Mouse (Mus musculus) MEL (cell line): Measurements from ENCODE around the gene Blm. TPM values are rescaled to one million over a fixed set of nuclear protein-coding genes. Genes with fewer than 3 reads are reported as not detected.
A peak's percentile ranks its signal among the peaks of the same experiment; 100 is the strongest.

Experiments used
- DNase-seq: peaks from one replicate; pipeline ENCODE4 v3.0.0; 2011; ENCODE audit warnings: low read depth, low spot score
- H3K27ac ChIP-seq: 2 replicates; pipeline ENCODE4 v1.5.1; 2012; ENCODE audit warnings: low read depth, mild to moderate bottlenecking, control low read depth, low read length, moderate library complexity; ENCODE audit not compliant: control insufficient read depth
- H3K27me3 ChIP-seq, 2 experiments: fragments of 150-350 bp in 1 of 2; sonication (generic) in 1 of 2; 2 replicates each; pipeline ENCODE4 v1.6.1; 2012; ENCODE audit warnings: low read length in 2 of 2, mild to moderate bottlenecking in 2 of 2, improper control_type of control experiment in 1 of 2, moderate library complexity in 1 of 2; ENCODE audit not compliant: insufficient read depth in 2 of 2, control insufficient read depth in 1 of 2
- H3K36me3 ChIP-seq, 2 experiments: 2 replicates each; pipeline ENCODE4 v1.6.1; 2012 to 2014; ENCODE audit warnings: low read length in 2 of 2, improper control_type of control experiment in 1 of 2, inconsistent platforms in 1 of 2, mild to moderate bottlenecking in 1 of 2; ENCODE audit not compliant: insufficient read depth in 2 of 2, control insufficient read depth in 1 of 2
- H3K4me1 ChIP-seq, 2 experiments: fragments of 150-350 bp in 1 of 2; sonication (generic) in 1 of 2; 2 replicates each; pipeline ENCODE4 v1.6.1; 2012; ENCODE audit warnings: low read length in 2 of 2, improper control_type of control experiment in 1 of 2, mild to moderate bottlenecking in 1 of 2; ENCODE audit not compliant: insufficient read depth in 2 of 2, control insufficient read depth in 1 of 2
- H3K4me3 ChIP-seq, 2 experiments: fragments of 150-350 bp in 1 of 2; sonication (generic) in 1 of 2; 2 replicates each; pipeline ENCODE4 v1.5.1; 2012; ENCODE audit warnings: low read depth in 2 of 2, low read length in 2 of 2, mild to moderate bottlenecking in 2 of 2, moderate library complexity in 2 of 2, control low read depth in 1 of 2, improper control_type of control experiment in 1 of 2; ENCODE audit not compliant: control insufficient read depth in 1 of 2, insufficient read depth in 1 of 2
- H3K79me2 ChIP-seq: 2 replicates; pipeline ENCODE4 v1.6.1; 2012; ENCODE audit warnings: mild to moderate bottlenecking, low read length, moderate library complexity; ENCODE audit not compliant: control insufficient read depth, poor library complexity, insufficient read depth
- H3K9ac ChIP-seq: 2 replicates; pipeline ENCODE4 v1.6.1; 2012; ENCODE audit warnings: low read depth, mild to moderate bottlenecking, control low read depth, low read length, moderate library complexity; ENCODE audit not compliant: control insufficient read depth, poor library complexity, severe bottlenecking
- H3K9me3 ChIP-seq: fragments of 150-350 bp; sonication (generic); replicated peaks from 2 replicates; pipeline ENCODE4 v1.6.1; 2012; ENCODE audit warnings: mild to moderate bottlenecking, low read length, improper control_type of control experiment, moderate library complexity; ENCODE audit not compliant: insufficient read depth
- CHD2 ChIP-seq: IDR thresholded peaks from 2 replicates; pipeline ENCODE4 v1.6.1; 2011; ENCODE audit warnings: low read length, improper control_type of control experiment
- E2F4 ChIP-seq: IDR thresholded peaks from 2 replicates; pipeline ENCODE4 v1.6.1; 2011; ENCODE audit warnings: low read depth, low read length, improper control_type of control experiment, borderline replicate concordance
- ELF1 ChIP-seq: IDR thresholded peaks from 2 replicates; pipeline ENCODE4 v1.6.1; 2014; ENCODE audit warnings: low read depth, mild to moderate bottlenecking, inconsistent platforms, low read length, improper control_type of control experiment, moderate library complexity
- EP300 ChIP-seq, 2 experiments: IDR thresholded peaks; 2 replicates each; pipeline ENCODE4 v1.6.1; 2011; ENCODE audit warnings: improper control_type of control experiment in 2 of 2, low read length in 2 of 2, low read depth in 1 of 2, mild to moderate bottlenecking in 1 of 2
- ETS1 ChIP-seq: IDR thresholded peaks from 2 replicates; pipeline ENCODE4 v1.6.1; 2012; ENCODE audit warnings: low read depth, mild to moderate bottlenecking, inconsistent platforms, low read length, improper control_type of control experiment, moderate library complexity
- GABPA ChIP-seq: IDR thresholded peaks from 2 replicates; pipeline ENCODE4 v1.6.1; 2012; ENCODE audit warnings: low read depth, mild to moderate bottlenecking, inconsistent platforms, low read length, improper control_type of control experiment, moderate library complexity
- GATA1 ChIP-seq: IDR thresholded peaks from 2 replicates; pipeline ENCODE4 v1.6.1; 2011; ENCODE audit warnings: low read depth, low read length, improper control_type of control experiment
- HCFC1 ChIP-seq: IDR thresholded peaks from 2 replicates; pipeline ENCODE4 v1.6.1; 2012; ENCODE audit warnings: low read depth, mild to moderate bottlenecking, inconsistent platforms, low read length, improper control_type of control experiment, moderate library complexity
- MAX ChIP-seq: IDR thresholded peaks from 2 replicates; pipeline ENCODE4 v1.6.1; 2011; ENCODE audit warnings: low read length, improper control_type of control experiment
- MAZ ChIP-seq: IDR thresholded peaks from 2 replicates; pipeline ENCODE4 v1.6.1; 2012; ENCODE audit warnings: low read depth, mild to moderate bottlenecking, inconsistent platforms, low read length, improper control_type of control experiment
- MEF2A ChIP-seq: IDR thresholded peaks from 2 replicates; pipeline ENCODE4 v1.6.1; 2014; ENCODE audit warnings: low read depth, mild to moderate bottlenecking, inconsistent platforms, low read length, improper control_type of control experiment; ENCODE audit not compliant: poor library complexity, insufficient replicate concordance, severe bottlenecking; ENCODE audit errors: extremely low read depth
- MXI1 ChIP-seq: IDR thresholded peaks from 2 replicates; pipeline ENCODE4 v1.6.1; 2011; ENCODE audit warnings: mild to moderate bottlenecking, low read depth, low read length, improper control_type of control experiment
- MYB ChIP-seq: IDR thresholded peaks from 2 replicates; pipeline ENCODE4 v1.6.1; 2011; ENCODE audit warnings: mild to moderate bottlenecking, low read depth, low read length, improper control_type of control experiment
- MYC ChIP-seq: IDR thresholded peaks from 2 replicates; pipeline ENCODE4 v1.6.1; 2011; ENCODE audit warnings: low read depth, mild to moderate bottlenecking, low read length, improper control_type of control experiment, moderate library complexity
- NRF1 ChIP-seq: IDR thresholded peaks from 2 replicates; pipeline ENCODE4 v1.6.1; 2014; ENCODE audit warnings: low read depth, mild to moderate bottlenecking, inconsistent platforms, low read length, improper control_type of control experiment, moderate library complexity; ENCODE audit not compliant: poor library complexity, insufficient read depth, severe bottlenecking
- POLR2A ChIP-seq, 2 experiments: IDR thresholded peaks; 2 replicates each; pipeline ENCODE4 v1.6.1; 2011 to 2012; ENCODE audit warnings: low read length in 2 of 2, mild to moderate bottlenecking in 2 of 2, control low read depth in 1 of 2, improper control_type of control experiment in 1 of 2, low read depth in 1 of 2, moderate library complexity in 1 of 2; ENCODE audit not compliant: control insufficient read depth in 1 of 2, insufficient read depth in 1 of 2, poor library complexity in 1 of 2
- POLR2AphosphoS2 ChIP-seq: IDR thresholded peaks from 2 replicates; pipeline ENCODE4 v1.6.1; 2011; ENCODE audit warnings: low read length, improper control_type of control experiment
- POLR2AphosphoS5 ChIP-seq: IDR thresholded peaks from 2 replicates; pipeline ENCODE4 v1.6.1; 2012; ENCODE audit warnings: low read depth, borderline replicate concordance, mild to moderate bottlenecking, inconsistent platforms, low read length, moderate library complexity, mixed read lengths
- RAD21 ChIP-seq: IDR thresholded peaks from 2 replicates; pipeline ENCODE4 v1.6.1; 2011; ENCODE audit warnings: mild to moderate bottlenecking, low read depth, low read length, improper control_type of control experiment
- SIN3A ChIP-seq: IDR thresholded peaks from 2 replicates; pipeline ENCODE4 v1.6.1; 2012; ENCODE audit warnings: low read length, improper control_type of control experiment, inconsistent platforms
- TAL1 ChIP-seq: IDR thresholded peaks from 2 replicates; pipeline ENCODE4 v1.6.1; 2012; ENCODE audit warnings: mild to moderate bottlenecking, inconsistent platforms, low read length, moderate library complexity, mixed read lengths
- UBTF ChIP-seq: IDR thresholded peaks from 2 replicates; pipeline ENCODE4 v1.6.1; 2012; ENCODE audit warnings: low read depth, mild to moderate bottlenecking, inconsistent platforms, low read length, improper control_type of control experiment, moderate library complexity, borderline replicate concordance; ENCODE audit not compliant: insufficient read depth
- USF2 ChIP-seq, 2 experiments: IDR thresholded peaks; 2 replicates each; pipeline ENCODE4 v1.6.1; 2011 to 2012; ENCODE audit warnings: improper control_type of control experiment in 2 of 2, low read length in 2 of 2, borderline replicate concordance in 1 of 2, inconsistent platforms in 1 of 2, low read depth in 1 of 2, mild to moderate bottlenecking in 1 of 2; ENCODE audit not compliant: insufficient read depth in 1 of 2
- ZMIZ1 ChIP-seq: IDR thresholded peaks from 2 replicates; pipeline ENCODE4 v1.6.1; 2012; ENCODE audit warnings: low read depth, mild to moderate bottlenecking, inconsistent platforms, low read length, improper control_type of control experiment, moderate library complexity
- ZNF384 ChIP-seq: IDR thresholded peaks from 2 replicates; pipeline ENCODE4 v1.6.1; 2012; ENCODE audit warnings: low read depth, mild to moderate bottlenecking, inconsistent platforms, low read length, improper control_type of control experiment
- polyA plus RNA-seq, 2 experiments: library from polyadenylated mRNA; stranded (reverse) in 1 of 2; unstranded in 1 of 2; fragments of >175 nt in 1 of 2; fragments of >200 nt in 1 of 2; gene quantifications; 2 replicates each; pipeline versions ENCODE4 v1.2.1 to v1.2.4; 2012; ENCODE audit warnings: low replicate concordance in 2 of 2, low read depth in 1 of 2; ENCODE audit not compliant: insufficient read length in 2 of 2, insufficient read depth in 1 of 2, missing spikeins in 1 of 2
- total RNA-seq: library from RNA; depleted of rRNA; stranded (reverse); fragments of 300-350 nt; gene quantifications from 2 replicates; pipeline ENCODE4 v1.2.3, GENCODE M21; 2012

Gene Blm
- total and polyA plus RNA-seq, 3 experiments: 28.5 to 83.8 (median 52.0) TPM

- peak; percentile 51; the same call in 1 of the 2 replicates for TF ChIP-seq NRF1
- TF ChIP-seq E2F4: peak; percentile 23; the same call in 1 of the 2 replicates
- peak; percentile 70; the same call in 1 of the 2 replicates for TF ChIP-seq MYB
- no peak; the same call in 1 of the 2 replicates for TF ChIP-seq RAD21
- no peak for TF ChIP-seq GABPA
- peak; percentile 72 for TF ChIP-seq MXI1
These were observed 7.4 kb upstream of the Blm start (continued) for GRCm38 (mm10) chr7:80542139-80542831.

GRCm38 (mm10) chr7:80539581-80539980 lies 4.7 kb upstream of the Blm start:
- Histone ChIP-seq H3K9me3 (no peaks in the 10 kb centered on the region), H3K27ac (no peak overlapping the region), H3K9ac (no peak overlapping the region), H3K4me3 (no peak overlapping the region), H3K27me3 (no peaks in the 10 kb centered on the region), H3K36me3 (peaks cover 0 to 28% of the 10 kb centered on the region in 2 experiments; a peak in 2 of 4 replicates), H3K4me1 (peaks cover 20 to 27% of the 10 kb centered on the region in 2 experiments), H3K79me2 (peaks cover 3% of the 10 kb centered on the region)
- TF ChIP-seq MAZ: no peak
- no peak for TF ChIP-seq RAD21
- TF ChIP-seq ZMIZ1: no peak
- no peak for TF ChIP-seq MEF2A
- TF ChIP-seq EP300 (IDR thresholded peaks at IDR 0.05; ENCODE audit: low read depth in 1 of 2, low read length in 2 of 2): no peak
- TF ChIP-seq MXI1: no peak
- TF ChIP-seq USF2 (IDR thresholded peaks at IDR 0.05; ENCODE audit: borderline replicate concordance in 1 of 2, insufficient read depth in 1 of 2, low read depth in 1 of 2, low read length in 2 of 2): no peak
- TF ChIP-seq MAX: no peak
- no peak for TF ChIP-seq POLR2A (IDR thresholded peaks at IDR 0.05; ENCODE audit: control insufficient read depth in 1 of 2, insufficient read depth in 1 of 2, low read depth in 1 of 2, low read length in 2 of 2, poor library complexity in 1 of 2)
- DNase-seq: no peak

GRCm38 (mm10) chr7:80534291-80535008 lies 469 bp downstream of the Blm start:
- H3K79me2 ChIP-seq: peaks cover 42% of the 10 kb centered on the region
- no peaks in the 10 kb centered on the region for H3K9me3 ChIP-seq
- peaks cover 6 to 25% of the 10 kb centered on the region in 2 experiments for H3K4me1 ChIP-seq
- peak; percentile 87 for DNase-seq
- H3K4me3 ChIP-seq: peak overlapping the region; percentile 69 to 77
- peak overlapping the region; percentile 92 for H3K27ac ChIP-seq
- no peaks in the 10 kb centered on the region for H3K27me3 ChIP-seq
- peak overlapping the region; percentile 94 for H3K9ac ChIP-seq
- peaks cover 0 to 31% of the 10 kb centered on the region in 2 experiments; a peak in 2 of 4 replicates for H3K36me3 ChIP-seq
- TF ChIP-seq ETS1 (peak; percentile 77), GATA1 (0 out of 2 replicates have a peak, but pooled peaks have one; percentile 44), MYC (no peak), HCFC1 (no peak), ZNF384 (no peak), POLR2AphosphoS5 (0 out of 2 replicates have a peak, but pooled peaks have one; percentile 19), MYB (0 out of 2 replicates have a peak, but pooled peaks have one; percentile 9), GABPA (0 out of 2 replicates have a peak, but pooled peaks have one; percentile 18), POLR2AphosphoS2 (peak; percentile 47; the same call in 1 of the 2 replicates), UBTF (0 out of 2 replicates have a peak, but pooled peaks have one; percentile 22), TAL1 (peak; percentile 87), ELF1 (no peak), NRF1 (no peak), SIN3A (peak; percentile 47), CHD2 (no peak), MAX (0 out of 2 replicates have a peak, but pooled peaks have one; percentile 41)
